ENCODE assay signal across 10 mouse cellular contexts in genomic region chr15:7154010-7154736, GRCm38 (mm10).
DNase-seq lines count a peak whose midpoint lies in the region; ATAC-seq and TF ChIP-seq lines count a peak whose summit lies in the region.
"Had no signal": no experiment of that assay in that cellular context is flagged by ENCODE, and none has a peak within 500 bp of the region (broad histone marks: within the 10 kb centered on the region; RNA-seq: fewer than 3 reads in every experiment).

No protein-coding gene starts in this region.

- peaks cover 20% of the 10 kb centered on the region for H3K4me1 ChIP-seq in embryonic facial prominence, embryonic 13.5 days
- peaks cover 5% of the 10 kb centered on the region; the same call in 1 of the 2 replicates for H3K4me1 ChIP-seq in embryonic facial prominence, embryonic 10.5 days
- H3K4me1 ChIP-seq in liver, adult 2 months (ENCODE audit: control insufficient read depth, insufficient read depth, low read length): peaks cover 17% of the 10 kb centered on the region
- peaks cover 7% of the 10 kb centered on the region; the same call in 1 of the 2 replicates for H3K4me1 ChIP-seq in forebrain, embryonic 13.5 days

- 0 out of 2 replicates have a peak, but pooled peaks cover 3% of the 10 kb centered on the region for H3K27me3 ChIP-seq in embryonic facial prominence, embryonic 13.5 days
- H3K27me3 ChIP-seq in embryonic facial prominence, embryonic 10.5 days (replicated peaks; ENCODE audit: low read depth, poor library complexity, severe bottlenecking): no peaks in the 10 kb centered on the region
- H3K27me3 ChIP-seq in liver, adult 2 months (ENCODE audit: control insufficient read depth, insufficient read depth, low read length): no peaks in the 10 kb centered on the region
- H3K27me3 ChIP-seq in forebrain, embryonic 13.5 days: no peaks in the 10 kb centered on the region

- no peak for DNase-seq in embryonic facial prominence, embryonic 10.5 days (ENCODE audit: low spot score)
- peak; percentile 77 for DNase-seq in liver, adult 2 months (ENCODE audit: extremely low read depth, low read depth, low spot score)
- DNase-seq in liver: no peak
- DNase-seq in brain, adult 2 months (ENCODE audit: low read depth, low spot score): peak; percentile 27
- DNase-seq in heart, postnatal 14 days: peak; percentile 72 to 75
- DNase-seq in thymus, postnatal 10 days (ENCODE audit: low spot score in 2 of 2): no peak
- DNase-seq: cerebellum, adult 8-10 months had no signal

- no peaks in the 10 kb centered on the region for H3K9me3 ChIP-seq in embryonic facial prominence, embryonic 13.5 days
- H3K9me3 ChIP-seq in embryonic facial prominence, embryonic 10.5 days: no peaks in the 10 kb centered on the region
- H3K9me3 ChIP-seq in forebrain, embryonic 13.5 days (replicated peaks): no peaks in the 10 kb centered on the region

- TF ChIP-seq CTCF in liver, adult 2 months (IDR thresholded peaks at IDR 0.05; ENCODE audit: low read depth, low read length): no peak

- peaks cover 22% of the 10 kb centered on the region for H3K79me2 ChIP-seq in liver, adult 2 months (ENCODE audit: control insufficient read depth, insufficient read depth, low read length)

- no peak overlapping the region for H3K4me3 ChIP-seq in embryonic facial prominence, embryonic 13.5 days
- no peak overlapping the region for H3K4me3 ChIP-seq in embryonic facial prominence, embryonic 10.5 days
- H3K4me3 ChIP-seq in liver, adult 2 months (ENCODE audit: insufficient read depth, low read depth, low read length): no peak overlapping the region
- H3K4me3 ChIP-seq in forebrain, embryonic 13.5 days: no peak overlapping the region
- H3K4me3 ChIP-seq: erythroblast, embryonic 14.5 days had no signal

- peak overlapping the region; percentile 22; the same call in 1 of the 2 replicates for H3K27ac ChIP-seq in embryonic facial prominence, embryonic 13.5 days
- H3K27ac ChIP-seq in embryonic facial prominence, embryonic 10.5 days (replicated peaks): no peak overlapping the region
- H3K27ac ChIP-seq in liver, adult 2 months (replicated peaks; ENCODE audit: insufficient read depth, low read depth, low read length): 0 out of 2 replicates have a peak overlapping the region, but pooled peaks have one; percentile 2
- no peak overlapping the region for H3K27ac ChIP-seq in forebrain, embryonic 13.5 days

- H3K9ac ChIP-seq in embryonic facial prominence, embryonic 13.5 days: no peak overlapping the region
- no peak overlapping the region for H3K9ac ChIP-seq in liver, adult 2 months (ENCODE audit: low read depth, low read length)
- no peak overlapping the region for H3K9ac ChIP-seq in forebrain, embryonic 13.5 days

- intact Hi-C loops in heart, postnatal 14 days (cut with DNase I): no loop called here

- no peak overlapping the region for H3K4me2 ChIP-seq in embryonic facial prominence, embryonic 13.5 days
- H3K4me2 ChIP-seq in forebrain, embryonic 13.5 days: no peak overlapping the region

- 81% methylated on average over 15 of the region's 15 CpGs for WGBS in embryonic facial prominence, embryonic 13.5 days
- WGBS in embryonic facial prominence, embryonic 10.5 days: 90% methylated on average over 15 of the region's 15 CpGs
- 35% methylated on average over 15 of the region's 15 CpGs for WGBS in liver, adult 2 months
- 90% methylated on average over 15 of the region's 15 CpGs for WGBS in forebrain, embryonic 13.5 days

- no peak for TF ChIP-seq POLR2A in liver, adult 2 months (IDR thresholded peaks at IDR 0.05; ENCODE audit: extremely low read depth, insufficient read depth, low read length)

- peaks cover 23% of the 10 kb centered on the region for H3K36me3 ChIP-seq in embryonic facial prominence, embryonic 13.5 days
- peaks cover 24% of the 10 kb centered on the region for H3K36me3 ChIP-seq in embryonic facial prominence, embryonic 10.5 days (replicated peaks)
- peaks cover 44% of the 10 kb centered on the region for H3K36me3 ChIP-seq in liver, adult 2 months (ENCODE audit: control insufficient read depth, insufficient read depth, low read length)
- no peaks in the 10 kb centered on the region for H3K36me3 ChIP-seq in forebrain, embryonic 13.5 days (ENCODE audit: poor library complexity, severe bottlenecking)

- ATAC-seq in embryonic facial prominence, embryonic 13.5 days (ENCODE audit: insufficient number of reproducible peaks, insufficient read depth, low FRiP score, low TSS enrichment, low read depth): no peak
- no peak for ATAC-seq in forebrain, embryonic 13.5 days

Comparison
In these comparisons a context has a peak if more than half of its experiments do, and no peak if none do; other contexts are left out.
1. H3K27ac ChIP-seq: peak in embryonic facial prominence, embryonic 13.5 days (single experiment) and liver, adult 2 months (single experiment); none in embryonic facial prominence, embryonic 10.5 days (single experiment) and forebrain, embryonic 13.5 days (single experiment).
2. DNase-seq: peak in liver, adult 2 months (single experiment), brain, adult 2 months (single experiment) and heart, postnatal 14 days (2 of 2); none in embryonic facial prominence, embryonic 10.5 days (single experiment), liver (single experiment) and thymus, postnatal 10 days (0 of 2).